In the genomic region with DNA sequence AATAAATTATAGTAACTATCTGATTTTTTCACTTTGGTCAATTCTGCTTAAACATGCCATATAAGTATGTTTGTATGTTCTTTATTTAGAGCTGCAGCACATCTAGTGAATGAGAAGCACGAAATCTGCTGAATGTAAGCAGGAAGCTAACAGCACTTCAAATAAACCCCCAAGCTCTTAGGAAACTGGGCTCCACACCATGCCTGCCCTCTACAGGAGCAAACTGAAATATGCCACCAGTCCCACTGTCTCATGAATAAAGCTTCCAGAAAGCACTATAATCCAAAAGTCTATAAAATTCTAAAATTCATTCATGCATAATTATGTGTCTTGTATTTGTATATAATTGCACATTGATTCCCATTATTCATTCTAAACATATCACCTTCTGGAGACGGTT, we compare ENCODE assay signal across 19 mouse cellular contexts. TPM values are rescaled to one million over a fixed set of nuclear protein-coding genes. Genes with fewer than 3 reads are reported as not detected.
A peak's percentile ranks its signal among the peaks of the same experiment; 100 is the strongest.
DNase-seq lines count a peak whose midpoint lies in the region; ATAC-seq and TF ChIP-seq lines count a peak whose summit lies in the region.
"Had no signal": no experiment of that assay in that cellular context is flagged by ENCODE, and none has a peak within 500 bp of the region (broad histone marks: within the 10 kb centered on the region; RNA-seq: fewer than 3 reads in every experiment).

No protein-coding gene starts in this region.

- H3K27ac ChIP-seq in embryonic facial prominence, embryonic 11.5 days (replicated peaks; ENCODE audit: low read depth, low read length) = no peak overlapping the region
- H3K27ac ChIP-seq in embryonic facial prominence, embryonic 10.5 days (replicated peaks) = no peak overlapping the region
- no peak overlapping the region for H3K27ac ChIP-seq in layer of hippocampus, adult 2 months
- H3K27ac ChIP-seq in forebrain, postnatal 0 days (ENCODE audit: low read depth, low read length) = no peak overlapping the region
- H3K27ac ChIP-seq: gastrocnemius, adult 2 months; hindbrain, embryonic 15.5 days; limb, embryonic 15.5 days; lung, embryonic 15.5 days had no signal

- no peaks in the 10 kb centered on the region for H3K36me3 ChIP-seq in embryonic facial prominence, embryonic 11.5 days (replicated peaks; ENCODE audit: control insufficient read depth, insufficient read depth, low read depth, low read length)
- H3K36me3 ChIP-seq in embryonic facial prominence, embryonic 10.5 days (replicated peaks) = no peaks in the 10 kb centered on the region
- no peaks in the 10 kb centered on the region for H3K36me3 ChIP-seq in forebrain, postnatal 0 days (ENCODE audit: insufficient read depth)
- H3K36me3 ChIP-seq: hindbrain, embryonic 15.5 days; limb, embryonic 15.5 days; lung, embryonic 15.5 days had no signal

- H3K4me2 ChIP-seq in embryonic facial prominence, embryonic 11.5 days (ENCODE audit: low read depth, low read length) = no peak overlapping the region
- no peak overlapping the region for H3K4me2 ChIP-seq in forebrain, postnatal 0 days (ENCODE audit: low read depth)
- H3K4me2 ChIP-seq: hindbrain, embryonic 15.5 days; limb, embryonic 15.5 days; lung, embryonic 15.5 days had no signal

- no peak overlapping the region for H3K9ac ChIP-seq in embryonic facial prominence, embryonic 11.5 days (replicated peaks; ENCODE audit: low read length)
- no peak overlapping the region for H3K9ac ChIP-seq in forebrain, postnatal 0 days
- H3K9ac ChIP-seq: hindbrain, embryonic 15.5 days; limb, embryonic 15.5 days; lung, embryonic 15.5 days had no signal

- peak; percentile 14 for DNase-seq in embryonic facial prominence, embryonic 11.5 days (ENCODE audit: low spot score)
- DNase-seq in embryonic facial prominence, embryonic 10.5 days (ENCODE audit: low spot score) = no peak
- DNase-seq in layer of hippocampus, adult 2 months (ENCODE audit: low spot score in 2 of 2) = peak; percentile 25 to 36
- no peak for DNase-seq in layer of hippocampus, postnatal 10 days (ENCODE audit: low spot score in 2 of 2)
- peak; percentile 44 for DNase-seq in retina, embryonic 14.5 days (ENCODE audit: low spot score)
- DNase-seq in retina, postnatal 1 day = no peak
- DNase-seq in forebrain, postnatal 0 days = peak; percentile 66
- DNase-seq: B cell, adult 2 months; gastrocnemius, adult 2 months; heart, adult 11 months; kidney, adult 2 months; kidney, postnatal 36 days; thymus, postnatal 25 days had no signal

- no peaks in the 10 kb centered on the region for H3K4me1 ChIP-seq in embryonic facial prominence, embryonic 11.5 days (ENCODE audit: control insufficient read depth, insufficient read depth, low read length)
- peaks cover 6% of the 10 kb centered on the region for H3K4me1 ChIP-seq in embryonic facial prominence, embryonic 10.5 days
- H3K4me1 ChIP-seq in forebrain, postnatal 0 days (ENCODE audit: insufficient read depth) = no peaks in the 10 kb centered on the region

- no peak for ATAC-seq in embryonic facial prominence, embryonic 11.5 days (replicated peaks; ENCODE audit: insufficient number of reproducible peaks, low FRiP score, low TSS enrichment, low read depth)
- ATAC-seq in forebrain, postnatal 0 days = peak; percentile 75
- ATAC-seq: Patski had no signal

- H3K9me3 ChIP-seq in embryonic facial prominence, embryonic 11.5 days (replicated peaks; ENCODE audit: control insufficient read depth, low read length) = no peaks in the 10 kb centered on the region
- H3K9me3 ChIP-seq in embryonic facial prominence, embryonic 10.5 days = no peaks in the 10 kb centered on the region
- H3K9me3 ChIP-seq in forebrain, postnatal 0 days (ENCODE audit: low read length) = no peaks in the 10 kb centered on the region
- H3K9me3 ChIP-seq: hindbrain, embryonic 15.5 days; limb, embryonic 15.5 days; lung, embryonic 15.5 days; megakaryocyte, embryonic 14.5 days had no signal

- TF ChIP-seq CTCF in layer of hippocampus, adult 2 months (conservative IDR thresholded peaks at IDR 0.05) = peak; percentile 80
- peak; percentile 71 for TF ChIP-seq CTCF in forebrain, postnatal 0 days (IDR thresholded peaks at IDR 0.05; ENCODE audit: low read depth)

- H3K4me3 ChIP-seq in embryonic facial prominence, embryonic 11.5 days (ENCODE audit: low read depth, low read length) = no peak overlapping the region
- no peak overlapping the region for H3K4me3 ChIP-seq in embryonic facial prominence, embryonic 10.5 days
- H3K4me3 ChIP-seq in layer of hippocampus, adult 2 months = no peak overlapping the region
- no peak overlapping the region for H3K4me3 ChIP-seq in forebrain, postnatal 0 days (ENCODE audit: low read depth, low read length)
- H3K4me3 ChIP-seq: gastrocnemius, adult 2 months; hindbrain, embryonic 15.5 days; limb, embryonic 15.5 days; lung, embryonic 15.5 days; megakaryocyte, embryonic 14.5 days had no signal

- WGBS in embryonic facial prominence, embryonic 11.5 days = 74% methylated on average over 2 of the region's 2 CpGs
- WGBS in embryonic facial prominence, embryonic 10.5 days = 76% methylated on average over 2 of the region's 2 CpGs
- 49% methylated on average over 2 of the region's 2 CpGs for WGBS in forebrain, postnatal 0 days

- no peaks in the 10 kb centered on the region for H3K27me3 ChIP-seq in embryonic facial prominence, embryonic 11.5 days (ENCODE audit: control insufficient read depth, insufficient read depth, low read length)
- peaks cover 13% of the 10 kb centered on the region for H3K27me3 ChIP-seq in embryonic facial prominence, embryonic 10.5 days (replicated peaks; ENCODE audit: low read depth, poor library complexity, severe bottlenecking)
- H3K27me3 ChIP-seq in forebrain, postnatal 0 days (ENCODE audit: insufficient read depth, low read length) = no peaks in the 10 kb centered on the region
- H3K27me3 ChIP-seq: hindbrain, embryonic 15.5 days; Patski had no signal

RNA-seq across cellular contexts. Expression of gene Chrna7, which starts 5.2 kb away (rescaled TPM):
- polyA plus RNA-seq in embryonic facial prominence, embryonic 11.5 days (2014; fragmentation: Nextera tagmentation; extraction: Ambion mirVana) = 1.9 and 2.2 TPM in 2 replicates
- 3.1 and 3.4 TPM in 2 replicates for polyA plus RNA-seq in embryonic facial prominence, embryonic 10.5 days (2016; fragmentation: Nextera tagmentation; extraction: Ambion mirVana)
- total RNA-seq in layer of hippocampus, adult 2 months (2021) = 10 to 100 TPM; 41.2 to 44.1 TPM
- total RNA-seq in layer of hippocampus, postnatal 10 days (2021) = 10 to 100 TPM; 43.2 to 45.9 TPM
- 22.3 and 25.2 TPM in 2 replicates for total RNA-seq in forebrain, postnatal 0 days (2014; rRNA removed)
- polyA plus RNA-seq in forebrain, postnatal 0 days (2015; fragmentation: Nextera tagmentation; extraction: Ambion mirVana) = 2.1 and 6.5 TPM in 2 replicates
- polyA plus RNA-seq: heart, postnatal 0 days had no signal

Comparison
In these comparisons a context has a peak if more than half of its experiments do, and no peak if none do; other contexts are left out.
1. DNase-seq: peak in embryonic facial prominence, embryonic 11.5 days (single experiment), layer of hippocampus, adult 2 months (2 of 2), retina, embryonic 14.5 days (single experiment) and forebrain, postnatal 0 days (single experiment); none in embryonic facial prominence, embryonic 10.5 days (single experiment), layer of hippocampus, postnatal 10 days (0 of 2) and retina, postnatal 1 day (single experiment).